Mouse (Mus musculus) ES-E14 (cell line): ENCODE results near the gene Hdgfl2. TPM values are rescaled to one million over a fixed set of nuclear protein-coding genes. Genes with fewer than 3 reads are reported as not detected.

Experiments used
- DNase-seq: peaks from one replicate; pipeline ENCODE4 v3.0.0-alpha.2; 2013; ENCODE audit warnings: low read depth, low spot score
- H3K27ac ChIP-seq: 2 replicates; pipeline ENCODE4 v1.5.1; 2012; ENCODE audit warnings: low read depth, mild to moderate bottlenecking, low read length, moderate library complexity, mixed read lengths; ENCODE audit not compliant: poor library complexity, insufficient read depth, severe bottlenecking
- H3K36me3 ChIP-seq: 2 replicates; pipeline ENCODE4 v1.6.1; 2012; ENCODE audit warnings: mild to moderate bottlenecking, low read length, moderate library complexity, mixed read lengths; ENCODE audit not compliant: control insufficient read depth, poor library complexity, insufficient read depth, severe bottlenecking
- H3K4me1 ChIP-seq, 2 experiments: fragments of 150-350 bp in 1 of 2; sonication (generic) in 1 of 2; 2 replicates each; pipeline ENCODE4 v1.6.1; 2012; ENCODE audit warnings: low read length in 2 of 2, mild to moderate bottlenecking in 1 of 2, mixed read lengths in 1 of 2; ENCODE audit not compliant: control insufficient read depth in 2 of 2, insufficient read depth in 2 of 2, poor library complexity in 1 of 2
- H3K4me3 ChIP-seq, 2 experiments: fragments of 150-350 bp in 1 of 2; sonication (generic) in 1 of 2; 2 replicates each; pipeline ENCODE4 v1.5.1; 2012; ENCODE audit warnings: low read length in 2 of 2, low read depth in 1 of 2, mild to moderate bottlenecking in 1 of 2, mixed read lengths in 1 of 2; ENCODE audit not compliant: insufficient read depth in 1 of 2, poor library complexity in 1 of 2, severe bottlenecking in 1 of 2
- H3K9ac ChIP-seq: 2 replicates; pipeline ENCODE4 v1.6.1; 2012; ENCODE audit warnings: low read depth, mild to moderate bottlenecking, low read length, mixed read lengths; ENCODE audit not compliant: poor library complexity, insufficient read depth, severe bottlenecking
- H3K9me3 ChIP-seq: fragments of 150-350 bp; sonication (generic); 2 replicates; pipeline ENCODE4 v1.6.1; 2012; ENCODE audit warnings: low read depth, mild to moderate bottlenecking, low read length; ENCODE audit not compliant: control insufficient read depth, insufficient read depth
- CHD2 ChIP-seq: IDR thresholded peaks from 2 replicates; pipeline ENCODE4 v1.6.1; 2014; ENCODE audit warnings: mild to moderate bottlenecking, low read depth, low read length, inconsistent platforms
- HCFC1 ChIP-seq: IDR thresholded peaks from 2 replicates; pipeline ENCODE4 v1.6.1; 2012; ENCODE audit warnings: low read length, inconsistent platforms, borderline replicate concordance; ENCODE audit not compliant: insufficient read depth
- MAFK ChIP-seq: IDR thresholded peaks from 2 replicates; pipeline ENCODE4 v1.6.1; 2014; ENCODE audit warnings: mild to moderate bottlenecking, low read depth, low read length, inconsistent platforms; ENCODE audit not compliant: insufficient read depth
- ZC3H11A ChIP-seq: IDR thresholded peaks from 2 replicates; pipeline ENCODE4 v1.6.1; 2012; ENCODE audit warnings: low read depth, mild to moderate bottlenecking, inconsistent platforms, low read length, borderline replicate concordance
- ZNF384 ChIP-seq: IDR thresholded peaks from 2 replicates; pipeline ENCODE4 v1.6.1; 2012; ENCODE audit warnings: low read depth, low read length, inconsistent platforms
- in situ Hi-C, 2 experiments: fragments of 600-800 bp; cut with MboI; formaldehyde crosslinking; loops; one replicate each; pipeline ENCODE4 v1.15.1; 2025; ENCODE audit warnings: low sequenced_read_pairs in 2 of 2, inconsistent platforms in 1 of 2; ENCODE audit not compliant: unreplicated experiment in 2 of 2
- total RNA-seq: library from RNA; depleted of rRNA; stranded (reverse); fragments of 300-350 nt; gene quantifications from 2 replicates; pipeline ENCODE4 v1.2.3, GENCODE M21; 2012

Hdgfl2 gene
- total RNA-seq, 1 experiment = 165 TPM

- TF ChIP-seq ZNF384 (no peak), ZC3H11A (no peak), MAFK (no peak), CHD2 (no peak), HCFC1 (no peak)
- Histone ChIP-seq H3K9me3 (no peaks in the 10 kb centered on the region), H3K9ac (no peak overlapping the region), H3K27ac (no peak overlapping the region), H3K4me3 (no peak overlapping the region), H3K36me3 (no peaks in the 10 kb centered on the region), H3K4me1 (peaks cover 0 to 14% of the 10 kb centered on the region in 2 experiments; a peak in 1 of 4 replicates)
- no peak for DNase-seq
- in situ Hi-C loops = no loop called here
Observed at GRCm38 (mm10) chr17:56146131-56146530, 66.7 kb downstream of the Hdgfl2 start.

- no peak overlapping the region for H3K4me3 ChIP-seq
- no peaks in the 10 kb centered on the region for H3K9me3 ChIP-seq
- in situ Hi-C loops = no loop called here
- no peak overlapping the region for H3K27ac ChIP-seq
- no peak overlapping the region for H3K9ac ChIP-seq
- peaks cover 0 to 14% of the 10 kb centered on the region in 2 experiments; a peak in 1 of 4 replicates for H3K4me1 ChIP-seq
- no peaks in the 10 kb centered on the region for H3K36me3 ChIP-seq
- no peak for DNase-seq
- no peak for TF ChIP-seq ZNF384
- TF ChIP-seq CHD2 = no peak
- no peak for TF ChIP-seq ZC3H11A
- no peak for TF ChIP-seq HCFC1
- no peak for TF ChIP-seq MAFK
Observed at GRCm38 (mm10) chr17:56147420-56147819, 68.0 kb downstream of the Hdgfl2 start.

GRCm38 (mm10) chr17:56148280-56148679 is 68.8 kb downstream of the Hdgfl2 start:
- peaks cover 0 to 14% of the 10 kb centered on the region in 2 experiments; a peak in 1 of 4 replicates for H3K4me1 ChIP-seq
- H3K36me3 ChIP-seq = no peaks in the 10 kb centered on the region
- no peak overlapping the region for H3K9ac ChIP-seq
- no peak for TF ChIP-seq MAFK
- TF ChIP-seq ZNF384 = no peak
- TF ChIP-seq ZC3H11A = no peak
- no peak for TF ChIP-seq HCFC1
- TF ChIP-seq CHD2 = no peak
- in situ Hi-C loops = no loop called here
- H3K9me3 ChIP-seq = no peaks in the 10 kb centered on the region
- H3K4me3 ChIP-seq = peak overlapping the region in 1 of 2 experiments; percentile 39; a peak in 1 of 4 replicates
- no peak for DNase-seq
- no peak overlapping the region for H3K27ac ChIP-seq

- H3K27ac ChIP-seq = no peak overlapping the region
- TF ChIP-seq ZNF384 = no peak
- TF ChIP-seq CHD2 = no peak
- no peak for TF ChIP-seq ZC3H11A
- no peak for TF ChIP-seq HCFC1
- no peak for TF ChIP-seq MAFK
- peaks cover 0 to 14% of the 10 kb centered on the region in 2 experiments; a peak in 1 of 4 replicates for H3K4me1 ChIP-seq
- H3K9ac ChIP-seq = no peak overlapping the region
- H3K9me3 ChIP-seq = no peaks in the 10 kb centered on the region
- DNase-seq = no peak
- H3K4me3 ChIP-seq = peak overlapping the region; percentile 36 to 39; a peak in 2 of 4 replicates
- no peaks in the 10 kb centered on the region for H3K36me3 ChIP-seq
- in situ Hi-C loops = no loop called here
Observed at GRCm38 (mm10) chr17:56148790-56149618, 69.6 kb downstream of the Hdgfl2 start.
